In genomic region chr1:150438641-150439040, GRCm38 (mm10) we compare ENCODE assay signal across 28 mouse cellular contexts. TPM values are rescaled to one million over a fixed set of nuclear protein-coding genes. Genes with fewer than 3 reads are reported as not detected.
"Had no signal": no experiment of that assay in that cellular context is flagged by ENCODE, and none has a peak within 500 bp of the region (broad histone marks: within the 10 kb centered on the region; RNA-seq: fewer than 3 reads in every experiment).

No protein-coding gene starts in this region.

- H3K27me3 ChIP-seq: embryonic facial prominence, embryonic 12.5 days; embryonic facial prominence, embryonic 13.5 days; embryonic facial prominence, embryonic 15.5 days; forebrain, embryonic 12.5 days; forebrain, embryonic 13.5 days; forebrain, embryonic 15.5 days had no signal

- ATAC-seq: forebrain, embryonic 13.5 days; forebrain, embryonic 14.5 days; forebrain, embryonic 15.5 days; forebrain, embryonic 16.5 days; forebrain, postnatal 0 days had no signal

- H3K4me2 ChIP-seq: embryonic facial prominence, embryonic 12.5 days; embryonic facial prominence, embryonic 13.5 days; embryonic facial prominence, embryonic 15.5 days; forebrain, embryonic 12.5 days; forebrain, embryonic 13.5 days; forebrain, embryonic 15.5 days had no signal

- H3K9ac ChIP-seq: embryonic facial prominence, embryonic 12.5 days; embryonic facial prominence, embryonic 13.5 days; embryonic facial prominence, embryonic 15.5 days; forebrain, embryonic 12.5 days; forebrain, embryonic 13.5 days; forebrain, embryonic 15.5 days; forebrain, postnatal 0 days had no signal

- DNase-seq: cerebellum, adult 2 months; cerebellum, adult 8-10 months; cerebellum, adult 9-10 months; cerebellum, adult 9-11 months; cerebellum, postnatal 10 days; cerebellum, postnatal 14 days; cerebellum, postnatal 25 days; cerebellum, postnatal 36 days; embryo, embryonic 11 days; forebrain, postnatal 0 days; gastrocnemius, adult 2 months; gastrocnemius, postnatal 10 days; gastrocnemius, postnatal 14 days; gastrocnemius, postnatal 25 days; gastrocnemius, postnatal 36 days; heart, adult 2 months had no signal

- H3K4me1 ChIP-seq: embryonic facial prominence, embryonic 10.5 days; embryonic facial prominence, embryonic 12.5 days; embryonic facial prominence, embryonic 13.5 days; embryonic facial prominence, embryonic 15.5 days; forebrain, embryonic 10.5 days; forebrain, embryonic 12.5 days; forebrain, embryonic 13.5 days; forebrain, embryonic 15.5 days had no signal

- H3K27ac ChIP-seq: embryonic facial prominence, embryonic 10.5 days; embryonic facial prominence, embryonic 12.5 days; embryonic facial prominence, embryonic 13.5 days; embryonic facial prominence, embryonic 15.5 days; forebrain, embryonic 10.5 days; forebrain, embryonic 12.5 days; forebrain, embryonic 13.5 days; forebrain, embryonic 15.5 days; gastrocnemius, adult 2 months; heart, adult 2 months had no signal

- H3K4me3 ChIP-seq: embryonic facial prominence, embryonic 10.5 days; embryonic facial prominence, embryonic 12.5 days; embryonic facial prominence, embryonic 13.5 days; embryonic facial prominence, embryonic 15.5 days; erythroblast, embryonic 14.5 days; forebrain, embryonic 10.5 days; forebrain, embryonic 12.5 days; forebrain, embryonic 13.5 days; forebrain, embryonic 15.5 days; gastrocnemius, adult 2 months; heart, adult 2 months had no signal

- H3K9me3 ChIP-seq: embryonic facial prominence, embryonic 10.5 days; embryonic facial prominence, embryonic 12.5 days; embryonic facial prominence, embryonic 13.5 days; embryonic facial prominence, embryonic 15.5 days; forebrain, embryonic 10.5 days; forebrain, embryonic 12.5 days; forebrain, embryonic 13.5 days; forebrain, embryonic 15.5 days had no signal

RNA-seq across cellular contexts. Expression of gene Prg4, which starts 27.3 kb away (rescaled TPM):
- total RNA-seq: granulocyte monocyte progenitor cell, adult 5-6 weeks had no signal
- polyA plus RNA-seq: erythroblast, embryonic 14.5 days had no signal
